Mouse (Mus musculus) MEL (cell line): ENCODE measurements at regions not wholly inside any gene's neighbourhood (a gene's known extent, or its start where the extent isn't known, plus 50 kb on each side); places are given as distances from the start of the nearest gene placed in this dataset.
"Not testable (repeated sequence)": the region's sequence is repeated elsewhere in the genome, so short reads cannot be mapped to it uniquely, and the experiment has no call there.

Experiments used
- DNase-seq: peaks from one replicate; pipeline ENCODE4 v3.0.0; 2011; ENCODE audit warnings: low read depth, low spot score
- H3K27ac ChIP-seq: 2 replicates; pipeline ENCODE4 v1.5.1; 2012; ENCODE audit warnings: low read depth, mild to moderate bottlenecking, control low read depth, low read length, moderate library complexity; ENCODE audit not compliant: control insufficient read depth
- H3K27me3 ChIP-seq, 2 experiments: fragments of 150-350 bp in 1 of 2; sonication (generic) in 1 of 2; 2 replicates each; pipeline ENCODE4 v1.6.1; 2012; ENCODE audit warnings: low read length in 2 of 2, mild to moderate bottlenecking in 2 of 2, improper control_type of control experiment in 1 of 2, moderate library complexity in 1 of 2; ENCODE audit not compliant: insufficient read depth in 2 of 2, control insufficient read depth in 1 of 2
- H3K36me3 ChIP-seq, 2 experiments: 2 replicates each; pipeline ENCODE4 v1.6.1; 2012 to 2014; ENCODE audit warnings: low read length in 2 of 2, improper control_type of control experiment in 1 of 2, inconsistent platforms in 1 of 2, mild to moderate bottlenecking in 1 of 2; ENCODE audit not compliant: insufficient read depth in 2 of 2, control insufficient read depth in 1 of 2
- H3K4me1 ChIP-seq, 2 experiments: fragments of 150-350 bp in 1 of 2; sonication (generic) in 1 of 2; 2 replicates each; pipeline ENCODE4 v1.6.1; 2012; ENCODE audit warnings: low read length in 2 of 2, improper control_type of control experiment in 1 of 2, mild to moderate bottlenecking in 1 of 2; ENCODE audit not compliant: insufficient read depth in 2 of 2, control insufficient read depth in 1 of 2
- H3K4me3 ChIP-seq, 2 experiments: fragments of 150-350 bp in 1 of 2; sonication (generic) in 1 of 2; 2 replicates each; pipeline ENCODE4 v1.5.1; 2012; ENCODE audit warnings: low read depth in 2 of 2, low read length in 2 of 2, mild to moderate bottlenecking in 2 of 2, moderate library complexity in 2 of 2, control low read depth in 1 of 2, improper control_type of control experiment in 1 of 2; ENCODE audit not compliant: control insufficient read depth in 1 of 2, insufficient read depth in 1 of 2
- H3K79me2 ChIP-seq: 2 replicates; pipeline ENCODE4 v1.6.1; 2012; ENCODE audit warnings: mild to moderate bottlenecking, low read length, moderate library complexity; ENCODE audit not compliant: control insufficient read depth, poor library complexity, insufficient read depth
- H3K9ac ChIP-seq: 2 replicates; pipeline ENCODE4 v1.6.1; 2012; ENCODE audit warnings: low read depth, mild to moderate bottlenecking, control low read depth, low read length, moderate library complexity; ENCODE audit not compliant: control insufficient read depth, poor library complexity, severe bottlenecking
- H3K9me3 ChIP-seq: fragments of 150-350 bp; sonication (generic); replicated peaks from 2 replicates; pipeline ENCODE4 v1.6.1; 2012; ENCODE audit warnings: mild to moderate bottlenecking, low read length, improper control_type of control experiment, moderate library complexity; ENCODE audit not compliant: insufficient read depth
- CTCF ChIP-seq, 3 experiments: IDR thresholded peaks in 2 of 3; conservative IDR thresholded peaks in 1 of 3; 2 replicates each; pipeline ENCODE4 v1.5.1; 2011 to 2012; ENCODE audit warnings: low read length in 3 of 3, low read depth in 2 of 3, mild to moderate bottlenecking in 2 of 3, improper control_type of control experiment in 1 of 3, inconsistent platforms in 1 of 3, mixed read lengths in 1 of 3, moderate library complexity in 1 of 3; ENCODE audit not compliant: control insufficient read depth in 1 of 3, insufficient read depth in 1 of 3, poor library complexity in 1 of 3, severe bottlenecking in 1 of 3
- ELF1 ChIP-seq: IDR thresholded peaks from 2 replicates; pipeline ENCODE4 v1.6.1; 2014; ENCODE audit warnings: low read depth, mild to moderate bottlenecking, inconsistent platforms, low read length, improper control_type of control experiment, moderate library complexity
- EP300 ChIP-seq, 2 experiments: IDR thresholded peaks; 2 replicates each; pipeline ENCODE4 v1.6.1; 2011; ENCODE audit warnings: improper control_type of control experiment in 2 of 2, low read length in 2 of 2, low read depth in 1 of 2, mild to moderate bottlenecking in 1 of 2
- GABPA ChIP-seq: IDR thresholded peaks from 2 replicates; pipeline ENCODE4 v1.6.1; 2012; ENCODE audit warnings: low read depth, mild to moderate bottlenecking, inconsistent platforms, low read length, improper control_type of control experiment, moderate library complexity
- GATA1 ChIP-seq: IDR thresholded peaks from 2 replicates; pipeline ENCODE4 v1.6.1; 2011; ENCODE audit warnings: low read depth, low read length, improper control_type of control experiment
- JUND ChIP-seq: IDR thresholded peaks from 2 replicates; pipeline ENCODE4 v1.6.1; 2011; ENCODE audit warnings: low read depth, mild to moderate bottlenecking, improper control_type of control experiment, low read length
- MAFK ChIP-seq: IDR thresholded peaks from 2 replicates; pipeline ENCODE4 v1.6.1; 2011; ENCODE audit warnings: low read depth, mild to moderate bottlenecking, low read length, improper control_type of control experiment, borderline replicate concordance
- MAZ ChIP-seq: IDR thresholded peaks from 2 replicates; pipeline ENCODE4 v1.6.1; 2012; ENCODE audit warnings: low read depth, mild to moderate bottlenecking, inconsistent platforms, low read length, improper control_type of control experiment
- MEF2A ChIP-seq: IDR thresholded peaks from 2 replicates; pipeline ENCODE4 v1.6.1; 2014; ENCODE audit warnings: low read depth, mild to moderate bottlenecking, inconsistent platforms, low read length, improper control_type of control experiment; ENCODE audit not compliant: poor library complexity, insufficient replicate concordance, severe bottlenecking; ENCODE audit errors: extremely low read depth
- MXI1 ChIP-seq: IDR thresholded peaks from 2 replicates; pipeline ENCODE4 v1.6.1; 2011; ENCODE audit warnings: mild to moderate bottlenecking, low read depth, low read length, improper control_type of control experiment
- MYB ChIP-seq: IDR thresholded peaks from 2 replicates; pipeline ENCODE4 v1.6.1; 2011; ENCODE audit warnings: mild to moderate bottlenecking, low read depth, low read length, improper control_type of control experiment
- NELFE ChIP-seq: IDR thresholded peaks from 2 replicates; pipeline ENCODE4 v1.6.1; 2011; ENCODE audit warnings: low read depth, low read length, improper control_type of control experiment
- POLR2AphosphoS2 ChIP-seq: IDR thresholded peaks from 2 replicates; pipeline ENCODE4 v1.6.1; 2011; ENCODE audit warnings: low read length, improper control_type of control experiment
- POLR2AphosphoS5 ChIP-seq: IDR thresholded peaks from 2 replicates; pipeline ENCODE4 v1.6.1; 2012; ENCODE audit warnings: low read depth, borderline replicate concordance, mild to moderate bottlenecking, inconsistent platforms, low read length, moderate library complexity, mixed read lengths
- RCOR1 ChIP-seq: IDR thresholded peaks from 2 replicates; pipeline ENCODE4 v1.6.1; 2012; ENCODE audit warnings: low read depth, mild to moderate bottlenecking, inconsistent platforms, low read length, improper control_type of control experiment
- SIN3A ChIP-seq: IDR thresholded peaks from 2 replicates; pipeline ENCODE4 v1.6.1; 2012; ENCODE audit warnings: low read length, improper control_type of control experiment, inconsistent platforms
- SMC3 ChIP-seq: IDR thresholded peaks from 2 replicates; pipeline ENCODE4 v1.6.1; 2011; ENCODE audit warnings: low read depth, low read length, improper control_type of control experiment
- TAL1 ChIP-seq: IDR thresholded peaks from 2 replicates; pipeline ENCODE4 v1.6.1; 2012; ENCODE audit warnings: mild to moderate bottlenecking, inconsistent platforms, low read length, moderate library complexity, mixed read lengths
- TCF12 ChIP-seq: IDR thresholded peaks from 2 replicates; pipeline ENCODE4 v1.6.1; 2014; ENCODE audit warnings: low read depth, mild to moderate bottlenecking, inconsistent platforms, low read length, improper control_type of control experiment, moderate library complexity
- UBTF ChIP-seq: IDR thresholded peaks from 2 replicates; pipeline ENCODE4 v1.6.1; 2012; ENCODE audit warnings: low read depth, mild to moderate bottlenecking, inconsistent platforms, low read length, improper control_type of control experiment, moderate library complexity, borderline replicate concordance; ENCODE audit not compliant: insufficient read depth
- USF1 ChIP-seq: IDR thresholded peaks from 2 replicates; pipeline ENCODE4 v1.6.1; 2014; ENCODE audit warnings: low read depth, mild to moderate bottlenecking, inconsistent platforms, low read length, improper control_type of control experiment, moderate library complexity

DNA sequence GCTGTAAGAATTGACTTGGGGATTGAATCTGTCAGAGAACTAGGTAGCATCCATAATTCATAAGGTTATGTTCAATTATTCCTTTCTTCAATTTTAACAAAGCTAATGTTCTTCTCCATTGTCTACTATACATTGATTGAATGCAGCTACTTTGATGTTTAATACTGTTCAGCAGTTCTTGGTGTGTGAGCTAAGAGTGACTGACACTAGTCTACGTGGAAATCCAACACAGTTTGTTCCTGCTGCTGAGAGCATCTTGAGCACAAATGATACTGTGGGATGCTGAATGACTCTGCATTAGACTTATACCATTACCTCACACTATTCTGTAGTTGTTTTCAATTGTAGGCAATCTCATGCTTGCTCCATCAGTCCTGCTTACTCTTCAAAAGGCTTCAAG is 249.4 kb upstream of the Akr1e1 start:
- H3K27me3 ChIP-seq: no peaks in the 10 kb centered on the region
- no peaks in the 10 kb centered on the region for H3K79me2 ChIP-seq
- H3K4me1 ChIP-seq: no peaks in the 10 kb centered on the region
- no peak for DNase-seq
- H3K27ac ChIP-seq: no peak overlapping the region
- no peaks in the 10 kb centered on the region for H3K9me3 ChIP-seq
- no peak overlapping the region for H3K4me3 ChIP-seq
- no peak overlapping the region for H3K9ac ChIP-seq
- H3K36me3 ChIP-seq: no peaks in the 10 kb centered on the region
- TF ChIP-seq MYB (no peak), MEF2A (no peak), JUND (no peak), SIN3A (no peak), MAFK (no peak), POLR2AphosphoS5 (no peak), EP300 (IDR thresholded peaks at IDR 0.05; ENCODE audit: low read depth in 1 of 2, low read length in 2 of 2) (no peak), GATA1 (no peak), UBTF (no peak), MAZ (no peak), POLR2AphosphoS2 (no peak), MXI1 (no peak), TCF12 (no peak), GABPA (no peak), ELF1 (no peak)

DNA sequence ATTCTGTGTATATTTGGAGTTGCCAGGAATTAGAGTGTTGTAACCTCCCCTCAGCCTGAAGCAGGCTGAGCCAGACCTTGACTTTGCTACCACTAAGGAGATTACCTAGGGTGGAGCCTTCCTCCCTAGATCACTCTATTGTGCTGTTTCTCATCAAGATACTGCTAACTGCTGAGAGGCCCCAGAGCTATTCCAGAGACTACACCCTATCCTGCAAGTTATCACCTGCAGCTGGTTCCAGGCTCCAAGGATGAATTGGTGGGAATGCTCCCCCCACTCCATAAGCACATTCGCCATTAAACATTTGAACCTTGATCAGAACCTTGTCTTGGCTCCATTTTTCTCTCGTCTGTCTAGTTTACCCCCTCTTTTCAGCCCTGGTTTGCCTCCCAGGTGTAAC is 230.5 kb upstream of the Akr1e1 start:
- H3K9ac ChIP-seq, H3K36me3 ChIP-seq, H3K79me2 ChIP-seq, H3K9me3 ChIP-seq, H3K4me1 ChIP-seq, H3K4me3 ChIP-seq, H3K27me3 ChIP-seq, DNase-seq, H3K27ac ChIP-seq: not testable (repeated sequence)

DNA sequence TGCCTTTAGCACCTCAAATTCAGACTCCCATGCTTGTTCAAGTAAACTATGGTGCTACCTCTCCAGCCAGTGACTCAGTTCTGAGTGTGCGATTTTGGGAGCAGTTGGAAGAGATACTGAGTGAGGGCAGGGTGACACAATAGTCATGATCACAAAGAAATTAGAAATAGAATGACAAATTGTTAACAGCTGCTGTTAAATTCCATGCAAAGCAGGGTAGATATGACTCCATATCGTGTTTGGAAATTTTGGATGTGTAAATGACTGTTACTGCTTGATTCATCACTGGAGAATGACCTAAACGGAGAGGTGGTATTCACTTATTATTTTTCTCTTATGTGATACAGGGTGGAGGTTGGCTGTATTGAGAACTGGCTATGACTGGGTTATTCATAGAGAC is 217.8 kb upstream of the Akr1e1 start:
- TF ChIP-seq CTCF (IDR thresholded peaks at IDR 0.05 in 2 of 3, conservative IDR thresholded peaks at IDR 0.05 in 1 of 3; ENCODE audit: control insufficient read depth in 1 of 3, insufficient read depth in 1 of 3, low read depth in 2 of 3, low read length in 3 of 3, poor library complexity in 1 of 3, severe bottlenecking in 1 of 3) (no peak), TAL1 (no peak), USF1 (no peak), NELFE (no peak), RCOR1 (no peak), MEF2A (no peak), SMC3 (no peak), MXI1 (no peak), JUND (no peak), ELF1 (no peak)
- H3K36me3 ChIP-seq: no peaks in the 10 kb centered on the region
- H3K79me2 ChIP-seq: no peaks in the 10 kb centered on the region
- H3K9me3 ChIP-seq: no peaks in the 10 kb centered on the region
- no peaks in the 10 kb centered on the region for H3K4me1 ChIP-seq
- H3K27me3 ChIP-seq: no peaks in the 10 kb centered on the region
- H3K4me3 ChIP-seq: no peak overlapping the region
- H3K27ac ChIP-seq: no peak overlapping the region
- H3K9ac ChIP-seq: no peak overlapping the region
- no peak for DNase-seq

DNA sequence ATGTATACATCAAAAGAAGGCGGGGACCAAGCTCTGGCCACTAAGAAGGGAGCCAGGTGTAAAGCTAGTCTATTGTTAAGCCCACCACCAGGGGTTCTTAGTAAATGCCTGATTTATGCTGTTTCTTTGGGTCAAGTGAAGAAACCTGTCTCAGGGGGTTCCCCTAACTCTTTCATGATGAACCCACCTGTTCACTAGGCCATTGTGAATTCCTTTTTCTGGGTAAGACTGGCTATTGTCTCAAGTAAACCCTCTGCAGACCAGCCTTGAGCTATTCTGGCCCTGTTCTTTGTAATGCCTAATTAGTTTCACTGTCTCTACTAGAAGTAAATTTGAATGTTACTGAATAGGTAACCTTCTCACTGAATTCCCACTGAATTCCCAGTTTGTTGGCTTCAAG is 216.8 kb upstream of the Akr1e1 start:
- not testable (repeated sequence) for H3K79me2 ChIP-seq, H3K36me3 ChIP-seq, H3K4me1 ChIP-seq, H3K27ac ChIP-seq, H3K9ac ChIP-seq, H3K4me3 ChIP-seq, H3K9me3 ChIP-seq, DNase-seq, H3K27me3 ChIP-seq
